Mouse (Mus musculus): ENCODE measurements around the gene Lcn4.

GRCm38 (mm10) chr2:26668746-26669145, 2.3 kb downstream of the Lcn4 start:
- TF ChIP-seq POLR2A (IDR thresholded peaks at IDR 0.05; ENCODE audit: borderline replicate concordance, extremely low read depth, insufficient read depth, insufficient read length, poor library complexity, severe bottlenecking) (no peak), CTCF (IDR thresholded peaks at IDR 0.05; ENCODE audit: borderline replicate concordance, extremely low read depth, insufficient read depth, insufficient read length) (no peak)
